Mouse (Mus musculus): ENCODE data around the gene Slc34a2.

The Slc34a2 gene

DNA sequence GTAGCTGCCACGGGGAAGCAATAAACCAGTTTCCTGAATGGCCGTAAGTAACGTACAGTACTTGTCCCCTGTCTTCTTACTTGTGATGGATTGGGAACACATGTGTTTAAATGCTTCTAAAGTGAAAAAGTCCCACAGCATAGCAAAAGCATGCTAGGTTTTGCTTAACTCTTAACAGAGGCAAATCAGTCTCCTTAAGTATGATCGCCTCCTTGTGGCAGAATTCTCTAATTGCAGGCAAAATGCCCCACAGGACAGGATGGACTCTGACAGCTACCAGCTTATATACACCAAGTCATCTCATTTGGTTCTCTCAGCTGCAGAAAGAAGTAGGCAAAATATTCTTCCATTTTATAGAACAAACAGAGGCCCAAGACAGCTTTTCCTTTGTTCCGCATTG is 75.1 kb downstream of the Slc34a2 start:
- DNase-seq, result no peak

GRCm38 (mm10) chr5:53114616-53115267 is 76.9 kb downstream of the Slc34a2 start:
- DNase-seq, result no peak

GRCm38 (mm10) chr5:53118212-53118611 is 80.3 kb downstream of the Slc34a2 start:
- DNase-seq, result no peak

GRCm38 (mm10) chr5:53119689-53120088 is 81.8 kb downstream of the Slc34a2 start:
- DNase-seq, result peak in 1 of 2 experiments; percentile 1

All from cerebellum, postnatal 25 days (tissue).